Mouse (Mus musculus) heart, postnatal 0 days (tissue): ENCODE measurements around the gene Atg101. TPM values are rescaled to one million over a fixed set of nuclear protein-coding genes. Genes with fewer than 3 reads are reported as not detected.

ENCODE experiments used
- ATAC-seq: fragments of 200-750 bp; cut with Nextera tagmentation; 2 replicates; pipeline ENCODE4 v1.8.0; 2017; ENCODE audit warnings: low read depth, moderate number of reproducible peaks, moderate library complexity; ENCODE audit not compliant: insufficient read depth
- DNase-seq: peaks from one replicate; pipeline ENCODE4 v3.0.0-alpha.2; 2016; ENCODE audit warnings: low spot score
- H3K27ac ChIP-seq: fragments of 300-500 bp; sonication (generic); 2 replicates; pipeline ENCODE4 v1.5.1; 2014; ENCODE audit warnings: low read depth, mild to moderate bottlenecking
- H3K27me3 ChIP-seq: fragments of 300-500 bp; sonication (generic); 2 replicates; pipeline ENCODE4 v1.6.1; 2014; ENCODE audit warnings: low read length, mixed read lengths; ENCODE audit not compliant: control insufficient read depth, insufficient read depth
- H3K36me3 ChIP-seq: fragments of 300-500 bp; sonication (generic); replicated peaks from 2 replicates; pipeline ENCODE4 v1.6.1; 2014; ENCODE audit warnings: low read length, mixed read lengths; ENCODE audit not compliant: control insufficient read depth, insufficient read depth
- H3K4me1 ChIP-seq: fragments of 300-500 bp; sonication (generic); 2 replicates; pipeline ENCODE4 v1.6.1; 2014; ENCODE audit warnings: antibody characterized with exemption; ENCODE audit not compliant: control insufficient read depth, insufficient read depth
- H3K4me2 ChIP-seq: fragments of 300-500 bp; sonication (generic); 2 replicates; pipeline ENCODE4 v1.6.1; 2014; ENCODE audit warnings: low read depth, mild to moderate bottlenecking, low read length, moderate library complexity
- H3K4me3 ChIP-seq: fragments of 300-500 bp; sonication (generic); 2 replicates; pipeline ENCODE4 v1.5.1; 2014; ENCODE audit warnings: low read depth, low read length
- H3K9ac ChIP-seq: fragments of 300-500 bp; sonication (generic); replicated peaks from 2 replicates; pipeline ENCODE4 v1.6.1; 2014; ENCODE audit warnings: low read depth, low read length, mixed read lengths
- H3K9me3 ChIP-seq: fragments of 300-500 bp; sonication (generic); replicated peaks from 2 replicates; pipeline ENCODE4 v1.6.1; 2016; ENCODE audit warnings: low read length; ENCODE audit not compliant: control insufficient read depth
- CTCF ChIP-seq: IDR thresholded peaks from 2 replicates; pipeline ENCODE4 v1.5.1; 2016; ENCODE audit warnings: antibody characterized with exemption, control low read depth, low read depth
- EP300 ChIP-seq: IDR thresholded peaks from 2 replicates; pipeline ENCODE4 v1.6.1; 2016; ENCODE audit warnings: antibody characterized with exemption, low read depth
- WGBS: fragments of 180-500 bp; shearing (Covaris S2); extraction: QIAGEN DNeasy Blood & Tissue Kit; methylation state at CpG from one replicate; pipeline ENCODE4 v1.1.7; 2014; 5-methylcytosine and 5-hydroxymethylcytosine counted together
- polyA plus RNA-seq: library from polyadenylated mRNA; unstranded; fragments of >200 nt; fragmentation: Nextera tagmentation; extraction: Ambion mirVana; gene quantifications from 2 replicates; pipeline ENCODE4 v1.2.1, GENCODE M21; 2015
- total RNA-seq: library from RNA; depleted of rRNA; stranded (reverse); fragments of >200 nt; gene quantifications from 2 replicates; pipeline ENCODE4 v1.2.3, GENCODE M21; 2014; ENCODE audit warnings: low replicate concordance

Atg101 gene
- total and polyA plus RNA-seq, 2 experiments from 2014 or later, result 48.6 to 61.6 TPM

DNA sequence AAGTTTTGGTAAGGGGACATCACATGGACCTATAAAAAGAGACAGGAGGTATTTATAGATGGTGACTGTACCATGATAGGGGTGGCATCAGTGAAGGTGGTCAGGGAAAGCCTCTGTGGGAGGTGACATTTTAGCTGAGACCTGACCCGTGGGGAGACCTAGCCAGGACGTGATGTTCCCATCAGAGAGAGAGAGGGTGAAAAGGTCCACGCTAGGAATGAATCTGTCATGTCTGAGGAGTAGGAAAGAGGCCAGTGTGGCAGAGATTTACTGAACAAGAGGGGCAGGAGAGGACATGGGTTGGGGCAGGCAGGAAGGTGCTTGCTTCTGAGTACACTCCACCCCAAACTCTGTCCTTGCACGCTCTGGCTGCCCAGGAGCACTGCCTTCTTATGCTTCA lies 19.8 kb downstream of the Atg101 start:
- 67% methylated on average over 4 of the region's 4 CpGs for WGBS
- ATAC-seq (no peak), DNase-seq (no peak)
- H3K27me3 ChIP-seq, result no peaks in the 10 kb centered on the region
- H3K27ac ChIP-seq, result no peak overlapping the region
- H3K4me3 ChIP-seq, result no peak overlapping the region
- H3K36me3 ChIP-seq, result no peaks in the 10 kb centered on the region
- H3K9me3 ChIP-seq, result no peaks in the 10 kb centered on the region
- TF ChIP-seq EP300 (0 out of 2 replicates have a peak, but pooled peaks have one; percentile 50), CTCF (no peak)
- H3K4me2 ChIP-seq, result no peak overlapping the region
- peaks cover 15% of the 10 kb centered on the region for H3K4me1 ChIP-seq
- no peak overlapping the region for H3K9ac ChIP-seq

DNA sequence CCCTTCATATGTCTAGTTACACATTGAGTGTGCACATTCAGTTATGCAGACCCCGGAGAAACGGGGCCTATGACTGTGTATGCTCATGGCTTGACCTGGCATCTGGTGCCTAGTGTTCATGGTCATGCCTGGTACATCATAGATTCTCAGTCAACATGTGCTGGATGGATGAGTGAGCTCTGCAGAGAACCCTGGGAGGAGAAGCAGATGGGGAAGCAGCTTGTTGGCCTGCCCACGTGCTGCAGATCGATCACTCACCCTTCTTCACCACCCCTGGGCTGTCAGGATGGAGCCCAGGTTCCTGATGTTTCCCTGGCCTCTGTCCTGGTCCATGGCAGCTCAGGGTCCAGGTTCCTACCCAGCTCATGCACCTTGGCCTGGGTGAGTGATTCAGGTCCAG lies 22.4 kb downstream of the Atg101 start:
- DNase-seq (no peak), ATAC-seq (no peak)
- no peak overlapping the region for H3K4me3 ChIP-seq
- H3K4me2 ChIP-seq, result no peak overlapping the region
- H3K36me3 ChIP-seq, result no peaks in the 10 kb centered on the region
- no peak overlapping the region for H3K9ac ChIP-seq
- 0 out of 2 replicates have a peak, but pooled peaks cover 4% of the 10 kb centered on the region for H3K4me1 ChIP-seq
- TF ChIP-seq EP300 (no peak), CTCF (no peak)
- H3K27me3 ChIP-seq, result no peaks in the 10 kb centered on the region
- H3K27ac ChIP-seq, result no peak overlapping the region
- 87% methylated on average over 4 of the region's 4 CpGs for WGBS
- no peaks in the 10 kb centered on the region for H3K9me3 ChIP-seq

DNA sequence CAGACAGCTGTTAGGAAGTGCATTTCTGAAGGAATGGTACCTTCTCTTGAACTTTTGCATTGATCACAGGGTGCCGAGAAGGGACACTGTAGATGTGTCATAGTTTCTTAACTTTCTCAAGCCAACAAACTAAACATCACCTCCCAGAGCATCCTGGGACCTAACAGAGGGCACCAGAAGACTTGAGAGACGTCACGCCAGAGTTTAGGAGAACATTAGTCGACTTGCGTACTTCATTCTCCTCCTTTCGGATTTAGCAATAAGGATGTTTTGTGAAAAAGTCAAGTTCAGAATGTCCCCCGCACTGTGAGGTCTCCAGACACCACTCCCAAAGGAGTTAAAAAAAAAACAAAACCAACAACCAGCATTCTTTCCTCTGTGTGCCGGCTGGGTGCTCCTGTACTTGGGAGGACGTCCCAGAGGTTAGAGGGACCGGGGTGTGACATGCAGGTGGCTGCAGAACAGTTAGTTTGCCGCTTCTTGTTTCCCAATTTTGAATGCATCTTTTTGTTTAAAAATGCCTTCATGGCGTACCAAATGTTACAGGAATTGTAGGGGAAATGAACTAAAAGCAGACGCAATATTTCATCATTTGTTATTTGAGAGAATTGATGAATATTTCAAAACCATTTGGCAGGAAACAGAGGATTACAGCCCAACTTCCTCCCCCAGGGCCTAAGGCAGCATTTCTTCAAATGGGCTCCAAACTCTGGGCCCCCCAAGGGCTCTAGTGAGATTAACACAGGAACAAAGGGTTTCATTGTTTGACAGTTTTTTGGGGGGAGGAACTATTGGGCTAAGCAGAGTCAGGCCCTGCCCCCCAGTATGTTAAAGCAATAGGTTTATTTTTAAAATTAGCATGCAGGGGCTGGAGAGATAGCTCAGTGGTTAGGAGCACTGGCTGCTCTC lies 24.6 kb downstream of the Atg101 start:
- Histone ChIP-seq H3K9me3 (no peaks in the 10 kb centered on the region), H3K36me3 (no peaks in the 10 kb centered on the region), H3K27me3 (no peaks in the 10 kb centered on the region), H3K4me3 (no peak overlapping the region), H3K4me2 (no peak overlapping the region), H3K27ac (peak overlapping the region; percentile 65), H3K4me1 (0 out of 2 replicates have a peak, but pooled peaks cover 4% of the 10 kb centered on the region), H3K9ac (no peak overlapping the region)
- DNase-seq (no peak), ATAC-seq (peak; percentile 57; the same call in 1 of the 2 replicates)
- 54% methylated on average over 13 of the region's 13 CpGs for WGBS
- TF ChIP-seq CTCF (no peak), EP300 (no peak)

DNA sequence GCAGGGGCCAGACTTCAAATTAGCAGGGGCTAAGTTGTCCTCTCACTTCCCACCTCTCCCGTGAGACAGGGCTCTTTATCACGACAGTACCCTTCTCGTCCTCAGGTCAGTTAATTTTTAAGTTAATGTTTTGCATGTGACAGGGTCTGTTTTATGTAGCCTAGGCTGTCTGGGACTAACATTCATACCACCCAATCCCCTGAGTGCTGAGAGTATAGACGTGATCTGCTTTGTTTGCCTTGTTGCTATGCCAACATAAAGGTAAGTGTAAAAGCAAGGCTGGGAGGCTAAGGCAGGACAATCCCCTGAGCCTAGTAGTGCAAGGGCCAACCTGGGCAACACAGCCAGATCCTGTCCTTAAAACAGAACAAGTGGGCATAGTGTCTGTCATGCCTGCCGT lies 25.4 kb downstream of the Atg101 start:
- H3K4me2 ChIP-seq, result no peak overlapping the region
- no peaks in the 10 kb centered on the region for H3K36me3 ChIP-seq
- 30% methylated on average over 5 of the region's 5 CpGs for WGBS
- 0 out of 2 replicates have a peak, but pooled peaks cover 4% of the 10 kb centered on the region for H3K4me1 ChIP-seq
- no peak overlapping the region for H3K4me3 ChIP-seq
- no peaks in the 10 kb centered on the region for H3K27me3 ChIP-seq
- H3K9ac ChIP-seq, result no peak overlapping the region
- H3K9me3 ChIP-seq, result no peaks in the 10 kb centered on the region
- TF ChIP-seq EP300 (no peak), CTCF (no peak)
- DNase-seq (no peak), ATAC-seq (no peak)
- H3K27ac ChIP-seq, result peak overlapping the region; percentile 9; the same call in 1 of the 2 replicates

DNA sequence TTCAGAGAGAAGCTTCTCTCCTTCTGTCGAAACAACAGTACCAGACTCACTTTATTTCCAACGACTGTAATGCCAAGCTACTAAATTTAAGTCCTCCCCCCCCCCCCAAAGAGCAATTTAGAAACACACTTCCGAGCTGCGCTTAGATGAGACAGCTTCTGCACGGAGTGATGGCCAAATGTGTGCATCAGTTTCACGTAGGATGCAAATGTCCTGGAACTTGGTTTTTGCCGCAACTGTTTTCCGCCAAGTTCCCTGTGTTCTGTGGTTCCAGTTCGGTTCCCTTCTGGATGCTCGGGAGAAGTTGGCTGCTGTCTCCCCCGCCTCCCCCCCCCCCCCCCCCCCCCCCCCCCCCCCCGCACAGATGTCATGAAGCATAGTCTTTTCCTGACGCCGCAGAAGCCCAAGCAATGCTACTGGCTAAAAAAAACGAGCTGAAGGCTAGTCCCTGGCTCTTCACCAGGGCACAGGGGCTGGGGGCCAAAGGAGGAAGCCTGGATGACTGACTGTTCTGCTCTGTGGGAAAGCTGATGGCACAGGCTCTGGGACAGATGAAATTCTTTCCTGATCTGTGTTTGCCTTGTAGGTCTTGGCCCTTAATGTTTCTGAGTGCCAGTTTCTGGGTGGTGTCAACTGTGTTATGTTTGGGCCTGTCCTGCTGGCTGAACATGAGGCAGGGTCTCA lies 27.2 kb downstream of the Atg101 start:
- Histone ChIP-seq H3K4me1 (0 out of 2 replicates have a peak, but pooled peaks cover 4% of the 10 kb centered on the region), H3K9ac (no peak overlapping the region), H3K4me3 (no peak overlapping the region), H3K27ac (no peak overlapping the region), H3K27me3 (no peaks in the 10 kb centered on the region), H3K36me3 (no peaks in the 10 kb centered on the region), H3K9me3 (no peaks in the 10 kb centered on the region), H3K4me2 (no peak overlapping the region)
- ATAC-seq (no peak), DNase-seq (no peak)
- no peak for TF ChIP-seq CTCF
- no peak for TF ChIP-seq EP300
- WGBS, result 48% methylated on average over 12 of the region's 15 CpGs
